Mouse (Mus musculus) hindbrain, embryonic 11.5 days (tissue): ENCODE measurements at regions not wholly inside any gene's neighbourhood (a gene's known extent, or its start where the extent isn't known, plus 50 kb on each side); places are given as distances from the start of the nearest gene placed in this dataset.

ENCODE experiments used
- ATAC-seq: fragments of 200-750 bp; cut with Nextera tagmentation; 2 replicates; pipeline ENCODE4 v1.8.0; 2017; ENCODE audit warnings: mild to moderate bottlenecking, moderate TSS enrichment, moderate library complexity; ENCODE audit not compliant: low FRiP score
- DNase-seq: peaks from one replicate; pipeline ENCODE4 v3.0.0-alpha.2; 2015; ENCODE audit warnings: low spot score
- H3K27ac ChIP-seq: fragments of 300-500 bp; sonication (generic); 2 replicates; pipeline ENCODE4 v1.5.1; 2014; ENCODE audit warnings: mild to moderate bottlenecking, low read depth, low read length
- H3K27me3 ChIP-seq: fragments of 300-500 bp; sonication (generic); 2 replicates; pipeline ENCODE4 v1.6.1; 2014; ENCODE audit warnings: mild to moderate bottlenecking, low read length, moderate library complexity, mixed read lengths; ENCODE audit not compliant: control insufficient read depth, insufficient read depth
- H3K36me3 ChIP-seq: fragments of 300-500 bp; sonication (generic); 2 replicates; pipeline ENCODE4 v1.6.1; 2014; ENCODE audit warnings: mild to moderate bottlenecking, low read length, moderate library complexity, mixed read lengths; ENCODE audit not compliant: control insufficient read depth, insufficient read depth
- H3K4me1 ChIP-seq: fragments of 300-500 bp; sonication (generic); replicated peaks from 2 replicates; pipeline ENCODE4 v1.6.1; 2014; ENCODE audit warnings: low read length, mixed read lengths; ENCODE audit not compliant: control insufficient read depth, insufficient read depth
- H3K4me2 ChIP-seq: fragments of 300-500 bp; sonication (generic); replicated peaks from 2 replicates; pipeline ENCODE4 v1.6.1; 2014; ENCODE audit warnings: mild to moderate bottlenecking, low read depth, low read length
- H3K4me3 ChIP-seq: fragments of 300-500 bp; sonication (generic); 2 replicates; pipeline ENCODE4 v1.5.1; 2014; ENCODE audit warnings: low read depth, low read length
- H3K9ac ChIP-seq: fragments of 300-500 bp; sonication (generic); 2 replicates; pipeline ENCODE4 v1.6.1; 2014; ENCODE audit warnings: low read depth, low read length
- H3K9me3 ChIP-seq: fragments of 300-500 bp; sonication (generic); 2 replicates; pipeline ENCODE4 v1.6.1; 2016; ENCODE audit warnings: low read length; ENCODE audit not compliant: control insufficient read depth
- WGBS: fragments of 180-500 bp; shearing (Covaris S2); extraction: QIAGEN DNeasy Blood & Tissue Kit; methylation state at CpG from one replicate; pipeline ENCODE4 v1.1.7; 2014; 5-methylcytosine and 5-hydroxymethylcytosine counted together

GRCm38 (mm10) chr2:159069180-159069579 lies 274.6 kb downstream of the Dhx35 start:
- Histone ChIP-seq H3K9ac (no peak overlapping the region), H3K4me3 (no peak overlapping the region), H3K27ac (no peak overlapping the region), H3K27me3 (peaks cover 3% of the 10 kb centered on the region; the same call in 1 of the 2 replicates), H3K36me3 (no peaks in the 10 kb centered on the region), H3K4me2 (no peak overlapping the region), H3K4me1 (no peaks in the 10 kb centered on the region), H3K9me3 (no peaks in the 10 kb centered on the region)
- DNase-seq = no peak
- 8% methylated on average over 6 of the region's 6 CpGs for WGBS
- ATAC-seq = no peak

- WGBS = 85% methylated on average over 7 of the region's 7 CpGs
- peaks cover 3% of the 10 kb centered on the region; the same call in 1 of the 2 replicates for H3K27me3 ChIP-seq
These were observed 278.5 kb downstream of the Dhx35 start for GRCm38 (mm10) chr2:159072997-159073690.

GRCm38 (mm10) chr2:159079836-159080235 lies 285.2 kb downstream of the Dhx35 start:
- H3K9ac ChIP-seq = no peak overlapping the region
- no peaks in the 10 kb centered on the region for H3K27me3 ChIP-seq
- H3K36me3 ChIP-seq = no peaks in the 10 kb centered on the region
- H3K4me2 ChIP-seq = no peak overlapping the region
- H3K27ac ChIP-seq = no peak overlapping the region
- no peaks in the 10 kb centered on the region for H3K9me3 ChIP-seq
- ATAC-seq (no peak), DNase-seq (no peak)
- no peak overlapping the region for H3K4me3 ChIP-seq
- no peaks in the 10 kb centered on the region for H3K4me1 ChIP-seq
- WGBS = 82% methylated on average over 7 of the region's 7 CpGs

More at GRCm38 (mm10) chr2:159072997-159073690, 278.5 kb downstream of the Dhx35 start:
- no peaks in the 10 kb centered on the region for H3K36me3 ChIP-seq
- no peak overlapping the region for H3K9ac ChIP-seq
- ATAC-seq = no peak
- H3K27ac ChIP-seq = no peak overlapping the region
- no peaks in the 10 kb centered on the region for H3K4me1 ChIP-seq
- no peak overlapping the region for H3K4me2 ChIP-seq
- H3K4me3 ChIP-seq = no peak overlapping the region
- DNase-seq = no peak
- H3K9me3 ChIP-seq = no peaks in the 10 kb centered on the region

GRCm38 (mm10) chr2:159080784-159081544 lies 286.4 kb downstream of the Dhx35 start:
- Histone ChIP-seq H3K4me2 (no peak overlapping the region), H3K27ac (no peak overlapping the region), H3K36me3 (no peaks in the 10 kb centered on the region), H3K27me3 (no peaks in the 10 kb centered on the region), H3K9ac (no peak overlapping the region), H3K4me1 (no peaks in the 10 kb centered on the region), H3K4me3 (no peak overlapping the region), H3K9me3 (no peaks in the 10 kb centered on the region)
- DNase-seq (no peak), ATAC-seq (no peak)
- WGBS = 81% methylated on average over 19 of the region's 19 CpGs

- no peaks in the 10 kb centered on the region for H3K4me1 ChIP-seq
- ATAC-seq (no peak), DNase-seq (no peak)
- no peak overlapping the region for H3K27ac ChIP-seq
- no peaks in the 10 kb centered on the region for H3K27me3 ChIP-seq
- WGBS = 75% methylated on average over 2 of the region's 2 CpGs
- H3K9me3 ChIP-seq = no peaks in the 10 kb centered on the region
- H3K4me2 ChIP-seq = no peak overlapping the region
- H3K4me3 ChIP-seq = no peak overlapping the region
- H3K36me3 ChIP-seq = no peaks in the 10 kb centered on the region
- no peak overlapping the region for H3K9ac ChIP-seq
These were observed 292.2 kb downstream of the Dhx35 start for GRCm38 (mm10) chr2:159086836-159087235.

- 91% methylated on average over 4 of the region's 4 CpGs for WGBS
- Histone ChIP-seq H3K27me3 (no peaks in the 10 kb centered on the region), H3K9me3 (no peaks in the 10 kb centered on the region), H3K4me2 (no peak overlapping the region), H3K4me1 (no peaks in the 10 kb centered on the region), H3K27ac (no peak overlapping the region), H3K4me3 (no peak overlapping the region), H3K9ac (no peak overlapping the region), H3K36me3 (no peaks in the 10 kb centered on the region)
- no peak for DNase-seq
- ATAC-seq = no peak
These were observed 293.6 kb downstream of the Dhx35 start for GRCm38 (mm10) chr2:159088196-159088595.

- ATAC-seq = no peak
- Histone ChIP-seq H3K4me2 (no peak overlapping the region), H3K4me3 (no peak overlapping the region), H3K27me3 (no peaks in the 10 kb centered on the region), H3K4me1 (no peaks in the 10 kb centered on the region), H3K36me3 (no peaks in the 10 kb centered on the region), H3K9ac (no peak overlapping the region), H3K9me3 (no peaks in the 10 kb centered on the region), H3K27ac (no peak overlapping the region)
- 48% methylated on average over 2 of the region's 2 CpGs for WGBS
- no peak for DNase-seq
These were observed 302.1 kb downstream of the Dhx35 start for GRCm38 (mm10) chr2:159096667-159097066.

- H3K27me3 ChIP-seq = no peaks in the 10 kb centered on the region
- H3K4me3 ChIP-seq = no peak overlapping the region
- H3K4me2 ChIP-seq = no peak overlapping the region
- H3K9ac ChIP-seq = no peak overlapping the region
- H3K36me3 ChIP-seq = no peaks in the 10 kb centered on the region
- 80% methylated on average over 6 of the region's 6 CpGs for WGBS
- DNase-seq = no peak
- no peaks in the 10 kb centered on the region for H3K9me3 ChIP-seq
- no peaks in the 10 kb centered on the region for H3K4me1 ChIP-seq
- no peak overlapping the region for H3K27ac ChIP-seq
- no peak for ATAC-seq
These were observed 339.4 kb downstream of the Dhx35 start for GRCm38 (mm10) chr2:159134042-159134441.

GRCm38 (mm10) chr2:159138603-159139002 lies 344.0 kb downstream of the Dhx35 start:
- Histone ChIP-seq H3K9me3 (no peaks in the 10 kb centered on the region), H3K36me3 (no peaks in the 10 kb centered on the region), H3K4me2 (no peak overlapping the region), H3K9ac (no peak overlapping the region), H3K27ac (no peak overlapping the region), H3K4me1 (no peaks in the 10 kb centered on the region), H3K27me3 (no peaks in the 10 kb centered on the region), H3K4me3 (no peak overlapping the region)
- 100% methylated on average over 2 of the region's 2 CpGs for WGBS
- no peak for DNase-seq
- ATAC-seq = no peak
